Mouse (Mus musculus): ENCODE measurements around the gene Agbl4.

Agbl4 gene

GRCm38 (mm10) chr4:111284625-111285024 is 887.2 kb downstream of the Agbl4 start:
- DNase-seq, result no peak

- no peak for DNase-seq
These were observed 897.2 kb downstream of the Agbl4 start for GRCm38 (mm10) chr4:111294528-111295241.

GRCm38 (mm10) chr4:111306518-111306917 is 909.1 kb downstream of the Agbl4 start:
- DNase-seq, result no peak

GRCm38 (mm10) chr4:111307166-111307565 is 909.7 kb downstream of the Agbl4 start:
- DNase-seq, result peak; percentile 17 to 23

GRCm38 (mm10) chr4:111307633-111308032 is 910.2 kb downstream of the Agbl4 start:
- no peak for DNase-seq

GRCm38 (mm10) chr4:111308572-111309288 is 911.3 kb downstream of the Agbl4 start:
- DNase-seq, result peak; percentile 9 to 42

GRCm38 (mm10) chr4:111327094-111327493 is 929.6 kb downstream of the Agbl4 start:
- DNase-seq, result no peak

GRCm38 (mm10) chr4:111327760-111328373 is 930.4 kb downstream of the Agbl4 start:
- DNase-seq, result peak; percentile 67 to 78

GRCm38 (mm10) chr4:111329501-111329900 is 932.0 kb downstream of the Agbl4 start:
- no peak for DNase-seq

- DNase-seq, result no peak
These were observed 935.4 kb downstream of the Agbl4 start for GRCm38 (mm10) chr4:111332864-111333263.

GRCm38 (mm10) chr4:111349965-111350364 is 952.5 kb downstream of the Agbl4 start:
- no peak for DNase-seq

- DNase-seq, result no peak
These were observed 953.4 kb downstream of the Agbl4 start for GRCm38 (mm10) chr4:111350615-111351525.

GRCm38 (mm10) chr4:111356584-111357115 is 959.2 kb downstream of the Agbl4 start:
- no peak for DNase-seq

GRCm38 (mm10) chr4:111357176-111357575 is 959.7 kb downstream of the Agbl4 start:
- no peak for DNase-seq

GRCm38 (mm10) chr4:111364199-111364598 is 966.7 kb downstream of the Agbl4 start:
- DNase-seq, result no peak

- DNase-seq, result no peak
These were observed 970.3 kb downstream of the Agbl4 start for GRCm38 (mm10) chr4:111367771-111368170.

- DNase-seq, result no peak
These were observed 979.7 kb downstream of the Agbl4 start for GRCm38 (mm10) chr4:111377159-111377558.

GRCm38 (mm10) chr4:111378071-111378470 is 980.6 kb downstream of the Agbl4 start:
- DNase-seq, result no peak

GRCm38 (mm10) chr4:111383101-111383500 is 985.6 kb downstream of the Agbl4 start:
- DNase-seq, result no peak

GRCm38 (mm10) chr4:111390736-111391135 is 993.3 kb downstream of the Agbl4 start:
- no peak for DNase-seq

- no peak for DNase-seq
These were observed 1002.3 kb downstream of the Agbl4 start for GRCm38 (mm10) chr4:111399784-111400183.

GRCm38 (mm10) chr4:111400676-111401075 is 1003.2 kb downstream of the Agbl4 start:
- peak; percentile 24 to 39 for DNase-seq
